Mouse (Mus musculus) heart, embryonic 10.5 days (tissue): Measurements from ENCODE around the gene Oaf. TPM values are rescaled to one million over a fixed set of nuclear protein-coding genes. Genes with fewer than 3 reads are reported as not detected.

Experiments used
- DNase-seq: peaks from one replicate; pipeline ENCODE4 v3.0.0-alpha.2; 2017; ENCODE audit warnings: low spot score
- H3K27ac ChIP-seq: fragments of 300-500 bp; sonication (generic); 2 replicates; pipeline ENCODE4 v1.5.1; 2016; ENCODE audit warnings: mild to moderate bottlenecking
- H3K27me3 ChIP-seq: fragments of 300-500 bp; sonication (generic); 2 replicates; pipeline ENCODE4 v1.6.1; 2016; ENCODE audit warnings: mild to moderate bottlenecking; ENCODE audit not compliant: poor library complexity, insufficient read depth, severe bottlenecking
- H3K36me3 ChIP-seq: fragments of 300-500 bp; sonication (generic); 2 replicates; pipeline ENCODE4 v1.6.1; 2016; ENCODE audit warnings: mild to moderate bottlenecking, moderate library complexity
- H3K4me1 ChIP-seq: fragments of 300-500 bp; sonication (generic); 2 replicates; pipeline ENCODE4 v1.6.1; 2016; ENCODE audit warnings: mild to moderate bottlenecking
- H3K4me3 ChIP-seq: fragments of 300-500 bp; sonication (generic); 2 replicates; pipeline ENCODE4 v1.5.1; 2016; ENCODE audit warnings: mild to moderate bottlenecking, moderate library complexity
- H3K9me3 ChIP-seq: fragments of 300-500 bp; sonication (generic); 2 replicates; pipeline ENCODE4 v1.6.1; 2016; ENCODE audit warnings: mild to moderate bottlenecking, moderate library complexity
- WGBS: fragments of 180-500 bp; shearing (Covaris S2); methylation state at CpG from one replicate; pipeline ENCODE4 v1.1.7; 2016; 5-methylcytosine and 5-hydroxymethylcytosine counted together
- polyA plus RNA-seq: library from polyadenylated mRNA; unstranded; fragments of >200 nt; fragmentation: Nextera tagmentation; extraction: Ambion mirVana; gene quantifications from 2 replicates; pipeline ENCODE4 v1.2.1, GENCODE M21; 2016

Gene Oaf
- polyA plus RNA-seq, 1 experiment from 2014 or later = 39.8 TPM

- Histone ChIP-seq H3K36me3 (peaks cover 7% of the 10 kb centered on the region; the same call in 1 of the 2 replicates), H3K27ac (0 out of 2 replicates have a peak overlapping the region, but pooled peaks have one; percentile 83), H3K4me3 (no peak overlapping the region), H3K9me3 (no peaks in the 10 kb centered on the region), H3K27me3 (no peaks in the 10 kb centered on the region), H3K4me1 (peaks cover 85% of the 10 kb centered on the region)
- DNase-seq = no peak
- WGBS = 91% methylated on average over 10 of the region's 10 CpGs
These were observed 10.3 kb downstream of the Oaf start for GRCm38 (mm10) chr9:43229398-43229895.

GRCm38 (mm10) chr9:43228745-43229144, 11.0 kb downstream of the Oaf start:
- Histone ChIP-seq H3K4me1 (peaks cover 85% of the 10 kb centered on the region), H3K9me3 (no peaks in the 10 kb centered on the region), H3K27me3 (no peaks in the 10 kb centered on the region), H3K27ac (0 out of 2 replicates have a peak overlapping the region, but pooled peaks have one; percentile 12), H3K4me3 (no peak overlapping the region), H3K36me3 (peaks cover 9% of the 10 kb centered on the region; the same call in 1 of the 2 replicates)
- no peak for DNase-seq
- WGBS = 85% methylated on average over 2 of the region's 2 CpGs

GRCm38 (mm10) chr9:43227626-43228025, 12.1 kb downstream of the Oaf start:
- H3K9me3 ChIP-seq = no peaks in the 10 kb centered on the region
- H3K27ac ChIP-seq = no peak overlapping the region; the same call in 1 of the 2 replicates
- H3K4me3 ChIP-seq = no peak overlapping the region
- peaks cover 18% of the 10 kb centered on the region for H3K36me3 ChIP-seq
- H3K4me1 ChIP-seq = peaks cover 77% of the 10 kb centered on the region
- 78% methylated on average over 8 of the region's 8 CpGs for WGBS
- no peaks in the 10 kb centered on the region for H3K27me3 ChIP-seq
- no peak for DNase-seq

GRCm38 (mm10) chr9:43226573-43227160, 13.0 kb downstream of the Oaf start:
- H3K27ac ChIP-seq = peak overlapping the region; percentile 32; the same call in 1 of the 2 replicates
- no peaks in the 10 kb centered on the region for H3K9me3 ChIP-seq
- peaks cover 26% of the 10 kb centered on the region for H3K36me3 ChIP-seq
- peaks cover 73% of the 10 kb centered on the region for H3K4me1 ChIP-seq
- H3K27me3 ChIP-seq = no peaks in the 10 kb centered on the region
- no peak for DNase-seq
- WGBS = 67% methylated on average over 9 of the region's 9 CpGs
- H3K4me3 ChIP-seq = no peak overlapping the region

- H3K27me3 ChIP-seq = no peaks in the 10 kb centered on the region
- WGBS = 29% methylated on average over 2 of the region's 2 CpGs
- peaks cover 31% of the 10 kb centered on the region for H3K36me3 ChIP-seq
- no peak overlapping the region for H3K4me3 ChIP-seq
- H3K27ac ChIP-seq = peak overlapping the region; percentile 81
- no peak for DNase-seq
- H3K9me3 ChIP-seq = no peaks in the 10 kb centered on the region
- H3K4me1 ChIP-seq = peaks cover 61% of the 10 kb centered on the region
These were observed 14.2 kb downstream of the Oaf start for GRCm38 (mm10) chr9:43225481-43225880.

- peak overlapping the region; percentile 81 for H3K27ac ChIP-seq
- no peak for DNase-seq
- no peaks in the 10 kb centered on the region for H3K27me3 ChIP-seq
- WGBS = 22% methylated on average over 11 of the region's 11 CpGs
- H3K4me3 ChIP-seq = no peak overlapping the region
- H3K4me1 ChIP-seq = peaks cover 55% of the 10 kb centered on the region
- no peaks in the 10 kb centered on the region for H3K9me3 ChIP-seq
- peaks cover 31% of the 10 kb centered on the region for H3K36me3 ChIP-seq
These were observed 14.8 kb downstream of the Oaf start for GRCm38 (mm10) chr9:43224771-43225355.

GRCm38 (mm10) chr9:43222429-43222715, 17.3 kb downstream of the Oaf start:
- H3K27ac ChIP-seq = peak overlapping the region; percentile 22; the same call in 1 of the 2 replicates
- WGBS = 35% methylated on average over 8 of the region's 8 CpGs
- no peaks in the 10 kb centered on the region for H3K27me3 ChIP-seq
- peaks cover 27% of the 10 kb centered on the region for H3K36me3 ChIP-seq
- H3K4me3 ChIP-seq = no peak overlapping the region
- no peaks in the 10 kb centered on the region for H3K9me3 ChIP-seq
- H3K4me1 ChIP-seq = peaks cover 42% of the 10 kb centered on the region
- DNase-seq = no peak

GRCm38 (mm10) chr9:43221643-43222428, 17.9 kb downstream of the Oaf start:
- H3K4me3 ChIP-seq = no peak overlapping the region
- H3K36me3 ChIP-seq = peaks cover 24% of the 10 kb centered on the region
- no peaks in the 10 kb centered on the region for H3K27me3 ChIP-seq
- WGBS = 40% methylated on average over 18 of the region's 18 CpGs
- H3K9me3 ChIP-seq = no peaks in the 10 kb centered on the region
- H3K4me1 ChIP-seq = peaks cover 40% of the 10 kb centered on the region
- DNase-seq = peak; percentile 91
- H3K27ac ChIP-seq = 0 out of 2 replicates have a peak overlapping the region, but pooled peaks have one; percentile 13

- no peak for DNase-seq
- H3K36me3 ChIP-seq = no peaks in the 10 kb centered on the region
- H3K27me3 ChIP-seq = peaks cover 30% of the 10 kb centered on the region
- 23% methylated on average over 11 of the region's 11 CpGs for WGBS
- 0 out of 2 replicates have a peak overlapping the region, but pooled peaks have one; percentile 5 for H3K27ac ChIP-seq
- no peak overlapping the region for H3K4me3 ChIP-seq
- no peaks in the 10 kb centered on the region for H3K9me3 ChIP-seq
- peaks cover 27% of the 10 kb centered on the region for H3K4me1 ChIP-seq
These were observed 28.8 kb downstream of the Oaf start for GRCm38 (mm10) chr9:43210771-43211450.

- H3K36me3 ChIP-seq = no peaks in the 10 kb centered on the region
- H3K9me3 ChIP-seq = no peaks in the 10 kb centered on the region
- no peak for DNase-seq
- H3K27me3 ChIP-seq = peaks cover 37% of the 10 kb centered on the region
- H3K27ac ChIP-seq = 0 out of 2 replicates have a peak within 1 kb of the TSS, but pooled peaks have one; percentile 5
- peak within 1 kb of the TSS; percentile 28 for H3K4me3 ChIP-seq
- 8% methylated on average over 13 of the region's 13 CpGs for WGBS
- H3K4me1 ChIP-seq = peaks cover 34% of the 10 kb centered on the region
These were observed 29.5 kb downstream of the Oaf start, which contains the start of gene Pou2f3 for GRCm38 (mm10) chr9:43210190-43210682. Gene Pou2f3 (minus strand): TSS chr9:43210369.

- 2% methylated on average over 15 of the region's 15 CpGs for WGBS
- Histone ChIP-seq H3K27me3 (peaks cover 73% of the 10 kb centered on the region), H3K4me3 (peak overlapping the region; percentile 56), H3K27ac (0 out of 2 replicates have a peak overlapping the region, but pooled peaks have one; percentile 42), H3K36me3 (no peaks in the 10 kb centered on the region), H3K4me1 (peaks cover 32% of the 10 kb centered on the region), H3K9me3 (no peaks in the 10 kb centered on the region)
- DNase-seq = no peak
These were observed 33.7 kb downstream of the Oaf start for GRCm38 (mm10) chr9:43206022-43206390.

- no peaks in the 10 kb centered on the region for H3K36me3 ChIP-seq
- H3K4me1 ChIP-seq = peaks cover 28% of the 10 kb centered on the region
- peak overlapping the region; percentile 56 for H3K4me3 ChIP-seq
- peaks cover 78% of the 10 kb centered on the region for H3K27me3 ChIP-seq
- H3K27ac ChIP-seq = peak overlapping the region; percentile 42; the same call in 1 of the 2 replicates
- WGBS = 2% methylated on average over 41 of the region's 41 CpGs
- no peaks in the 10 kb centered on the region for H3K9me3 ChIP-seq
- DNase-seq = no peak
These were observed 34.2 kb downstream of the Oaf start for GRCm38 (mm10) chr9:43205343-43206021.
